Mouse (Mus musculus) MEL-GATA-1-ER (cell line): ENCODE data around the gene Uri1.

Experiments
- DNase-seq: peaks from one replicate; pipeline ENCODE4 v3.0.0-alpha.2; 2012; ENCODE audit warnings: low read depth; ENCODE audit errors: extremely low read depth

Uri1 gene

GRCm38 (mm10) chr7:38015356-38015755, 8.0 kb downstream of the Uri1 start:
- DNase-seq, result no peak

DNA sequence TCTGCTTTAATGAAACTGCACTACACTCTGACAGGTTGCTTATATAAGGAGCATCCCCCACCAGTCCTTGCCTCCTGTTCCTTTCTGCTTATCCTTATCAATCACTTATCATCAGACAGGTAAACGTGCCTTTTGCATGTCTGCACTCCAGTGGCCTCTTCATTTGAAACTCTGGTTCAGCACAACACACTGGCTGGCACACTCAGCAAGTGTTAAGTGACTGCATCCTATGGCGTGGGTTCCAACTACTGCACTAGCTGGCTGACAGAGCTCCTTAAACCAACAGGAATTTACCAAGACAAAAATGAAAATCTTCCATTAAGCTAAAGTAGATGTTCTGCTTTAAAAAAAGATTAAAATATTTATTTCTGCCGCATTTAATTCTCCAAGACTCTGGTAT, 9.4 kb downstream of the Uri1 start:
- DNase-seq, result no peak

- no peak for DNase-seq
These were observed 10.5 kb downstream of the Uri1 start for GRCm38 (mm10) chr7:38012811-38013210.

DNA sequence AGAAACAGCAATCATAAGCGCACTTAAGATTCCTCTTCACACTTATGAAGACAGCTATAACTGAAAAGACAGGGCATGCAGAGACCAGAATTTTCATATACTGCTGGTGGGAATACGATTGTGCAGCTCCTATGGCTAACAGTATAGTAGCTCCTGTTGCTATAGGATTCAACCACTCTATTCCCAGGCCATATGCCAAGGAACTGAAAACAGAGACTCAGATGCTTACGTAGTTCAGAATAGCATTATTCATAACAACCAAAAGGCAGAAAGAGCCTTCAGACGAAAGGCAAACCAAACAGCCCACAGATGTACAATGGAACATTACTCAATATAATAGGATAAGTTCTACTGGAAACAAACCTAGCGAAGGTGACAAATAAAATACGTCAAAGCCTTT, 15.0 kb downstream of the Uri1 start:
- no peak for DNase-seq

DNA sequence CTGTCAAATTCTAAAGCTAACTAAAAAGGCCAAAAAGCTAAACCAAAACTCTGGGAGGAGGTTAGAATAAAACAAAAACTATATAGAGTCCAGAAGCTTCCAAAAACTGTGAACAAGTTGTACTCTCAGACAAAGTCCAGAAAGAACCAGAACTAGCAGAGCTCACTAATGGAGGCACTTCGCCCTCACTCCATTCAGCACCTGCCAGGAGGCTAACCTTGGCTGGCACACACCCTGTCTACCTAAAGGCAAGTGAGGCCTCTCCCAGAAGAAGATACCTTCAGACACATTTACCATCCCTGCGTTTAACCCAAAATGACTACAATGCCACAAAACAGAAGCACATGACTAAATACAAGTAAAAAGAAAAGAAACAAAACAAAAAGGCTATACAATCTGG, 20.9 kb downstream of the Uri1 start:
- DNase-seq, result no peak

- DNase-seq, result no peak
These were observed 23.7 kb downstream of the Uri1 start for GRCm38 (mm10) chr7:37999691-38000090.

DNA sequence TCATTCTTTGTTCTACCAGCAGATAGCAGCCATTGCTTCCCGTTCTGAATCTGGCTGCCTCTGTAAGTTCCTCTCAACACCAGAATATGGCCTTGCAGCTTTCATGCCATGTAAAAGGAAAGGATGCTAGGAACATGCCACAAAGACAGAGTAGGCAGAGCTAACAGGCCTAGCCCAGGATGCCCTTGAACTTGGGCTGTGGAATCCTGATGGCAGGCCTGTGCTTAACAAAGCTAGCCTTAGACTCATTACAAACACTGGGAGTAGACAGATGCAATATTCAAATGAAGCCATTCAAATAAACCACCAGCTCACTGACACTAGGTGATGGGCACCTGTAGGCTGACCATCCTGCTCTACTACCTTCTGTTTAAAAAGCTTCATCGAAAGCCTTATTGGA, 30.5 kb downstream of the Uri1 start:
- no peak for DNase-seq

DNA sequence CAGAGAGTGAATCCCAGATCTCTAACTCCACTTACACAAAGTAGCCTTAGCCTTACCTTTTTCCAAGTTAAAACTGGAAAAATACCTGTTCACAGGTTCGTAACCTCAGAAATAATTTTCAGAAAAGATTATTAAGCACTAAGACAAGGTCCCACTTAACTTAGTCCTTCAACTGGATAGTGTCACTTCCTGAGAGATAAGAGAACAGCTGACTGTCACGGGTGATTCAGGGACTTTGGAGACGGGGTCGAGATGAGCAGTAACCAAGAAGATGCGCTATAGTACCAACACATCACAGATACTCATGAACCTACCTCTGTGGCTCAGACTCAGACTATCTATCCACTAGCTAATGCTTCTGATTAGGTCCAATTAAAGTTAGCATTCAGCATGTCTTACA, 38.5 kb downstream of the Uri1 start:
- peak; percentile 9 for DNase-seq

DNA sequence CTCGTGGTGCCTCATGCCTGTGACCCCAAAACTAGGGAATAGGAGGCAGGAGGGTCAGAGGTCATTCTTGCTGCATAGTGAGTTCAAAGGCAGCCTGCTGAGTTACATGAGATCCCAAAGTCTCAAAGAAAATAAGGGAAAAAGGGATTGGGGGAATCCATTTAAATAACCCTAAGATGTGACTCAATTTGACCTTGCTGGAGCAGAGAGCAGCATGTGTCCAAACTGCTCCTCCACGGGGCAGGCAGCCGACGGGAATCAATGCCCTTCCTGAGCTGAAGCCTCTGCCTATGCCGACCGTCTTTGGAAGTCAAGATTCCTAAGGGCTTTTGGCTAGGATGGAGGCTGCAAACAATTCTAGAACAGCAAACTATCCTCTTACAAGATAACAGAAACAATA, 39.9 kb downstream of the Uri1 start:
- no peak for DNase-seq

DNA sequence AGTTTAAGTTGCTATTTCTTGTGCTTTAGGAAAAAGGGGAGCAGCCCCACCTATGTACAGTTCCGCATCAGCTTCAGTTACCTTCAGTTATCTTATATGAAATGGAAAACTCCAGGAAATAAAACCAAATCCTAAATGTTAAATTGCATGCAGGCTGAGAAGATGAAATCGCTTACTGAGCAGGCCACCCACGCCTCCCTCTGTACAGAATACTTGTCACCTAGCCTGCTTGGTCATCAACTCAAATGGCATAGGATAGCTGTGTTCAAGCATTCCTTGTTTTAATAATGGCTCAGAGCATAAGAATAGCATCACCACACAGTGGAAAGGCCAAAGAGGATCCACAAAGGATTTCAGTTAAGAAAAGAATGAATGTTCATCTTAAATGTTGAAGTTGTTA, 43.6 kb downstream of the Uri1 start:
- DNase-seq, result no peak

DNA sequence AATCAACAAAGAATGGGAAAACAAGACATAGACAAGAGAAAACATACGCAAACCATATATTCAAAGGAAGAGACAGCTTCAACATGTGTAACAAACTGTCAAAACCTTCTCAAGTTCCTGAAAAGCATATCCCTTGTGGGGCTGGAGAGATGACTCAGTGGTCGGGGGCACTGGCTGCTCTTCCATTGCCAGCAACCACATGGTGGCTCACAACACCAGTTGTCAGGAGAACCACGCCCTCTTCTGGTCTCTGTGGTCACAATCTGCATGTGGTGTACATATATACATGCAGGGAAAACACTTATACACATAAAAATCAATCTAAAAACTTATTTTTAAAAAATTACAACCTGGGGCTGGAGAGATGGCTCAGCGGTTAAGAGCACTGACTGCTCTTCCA, 44.9 kb downstream of the Uri1 start:
- peak; percentile 21 for DNase-seq

GRCm38 (mm10) chr7:37977676-37978075, 45.7 kb downstream of the Uri1 start:
- no peak for DNase-seq

- DNase-seq, result peak; percentile 19
These were observed 50.3 kb downstream of the Uri1 start for GRCm38 (mm10) chr7:37972999-37973555.

GRCm38 (mm10) chr7:37972571-37972970, 50.8 kb downstream of the Uri1 start:
- DNase-seq, result no peak

DNA sequence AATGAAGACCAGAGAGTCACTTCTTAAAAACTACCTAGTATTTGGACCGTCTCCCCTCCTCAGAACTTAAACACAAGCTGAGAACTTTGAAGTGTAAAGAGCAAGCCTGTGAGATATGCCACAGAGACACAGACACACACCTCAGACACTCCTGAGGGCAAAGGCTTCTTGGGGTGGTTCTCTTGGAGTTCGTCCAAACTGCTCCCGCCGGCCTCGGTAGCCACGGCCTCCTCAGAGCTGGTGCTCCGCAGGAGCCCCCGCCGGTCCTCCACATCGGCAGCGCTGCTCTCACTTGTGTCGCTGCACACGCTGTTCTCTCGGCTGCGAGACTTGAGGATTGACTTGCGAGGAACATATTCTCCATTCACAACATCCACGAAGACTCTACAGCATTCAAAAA, 61.0 kb downstream of the Uri1 start:
- DNase-seq, result no peak

- no peak for DNase-seq
These were observed 62.1 kb downstream of the Uri1 start for GRCm38 (mm10) chr7:37961247-37961646.

- DNase-seq, result no peak
These were observed 71.5 kb downstream of the Uri1 start for GRCm38 (mm10) chr7:37951841-37952240.

- DNase-seq, result no peak
These were observed 86.9 kb downstream of the Uri1 start for GRCm38 (mm10) chr7:37936459-37936858.

- DNase-seq, result no peak
These were observed 87.6 kb downstream of the Uri1 start for GRCm38 (mm10) chr7:37935786-37936185.

- DNase-seq, result no peak
These were observed 88.6 kb downstream of the Uri1 start for GRCm38 (mm10) chr7:37934770-37935182.

DNA sequence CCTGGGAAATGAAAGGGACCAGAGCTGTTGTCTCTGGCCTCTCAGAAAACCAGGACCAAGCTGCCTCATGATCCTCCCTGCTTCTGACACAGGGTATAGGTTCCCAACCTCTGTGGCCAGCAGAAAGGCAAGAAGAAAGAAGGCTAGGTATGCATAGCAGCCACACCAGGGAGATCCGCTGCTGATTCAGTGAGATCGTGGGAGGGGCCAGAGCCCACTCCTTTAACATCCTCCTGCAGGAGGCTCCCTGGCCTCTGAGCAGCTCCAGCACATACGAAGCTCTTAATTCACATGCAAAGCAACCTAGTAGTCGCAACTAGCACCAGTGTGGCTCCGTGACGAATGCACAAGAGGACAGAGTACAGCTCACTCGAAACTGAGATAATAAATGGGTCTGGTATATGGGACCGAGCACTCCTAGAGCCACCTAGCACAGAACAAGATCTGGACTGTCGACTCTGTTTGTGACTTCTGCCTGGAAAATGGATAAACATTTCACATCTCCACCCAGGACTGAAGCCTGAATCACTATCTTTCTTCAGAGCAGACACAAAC, 89.5 kb downstream of the Uri1 start:
- no peak for DNase-seq

DNA sequence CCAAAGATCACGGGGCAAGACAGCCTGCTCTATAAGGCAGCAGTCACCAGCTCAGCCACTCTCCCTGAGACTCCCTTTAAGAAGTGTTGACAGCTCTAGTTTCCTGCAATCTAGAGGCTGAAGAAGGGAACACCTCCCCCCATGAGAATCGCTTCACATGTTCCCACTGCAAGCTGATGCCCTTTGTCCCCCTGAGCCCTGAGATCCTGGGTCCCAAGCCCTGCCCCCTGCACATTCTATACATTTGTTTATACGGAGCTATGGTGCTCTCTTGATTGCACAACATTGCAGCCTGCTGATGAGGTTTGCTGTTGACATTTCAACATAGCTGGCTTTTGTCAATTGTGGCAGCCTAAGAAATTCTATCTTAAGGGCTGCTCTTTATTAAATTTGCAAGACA, 91.7 kb downstream of the Uri1 start:
- DNase-seq, result no peak

GRCm38 (mm10) chr7:37929738-37930137, 93.6 kb downstream of the Uri1 start:
- no peak for DNase-seq

DNA sequence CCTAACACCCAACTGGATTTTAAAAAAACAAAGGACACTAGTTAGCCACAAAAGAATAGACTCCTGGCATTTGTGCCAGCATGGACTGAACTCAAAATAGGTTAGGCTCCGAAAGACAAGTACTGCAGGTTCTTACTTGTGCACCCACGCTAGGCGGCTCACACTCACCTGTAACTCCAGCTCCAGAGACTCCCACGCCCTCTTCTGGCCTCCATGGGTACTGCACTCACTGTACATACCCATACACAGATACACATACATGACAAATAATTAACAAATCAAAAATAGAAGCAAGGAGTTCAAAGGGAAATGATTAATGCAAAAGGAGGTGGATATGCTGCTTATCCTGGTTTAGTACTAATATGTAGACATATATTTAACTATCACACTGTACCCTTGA, 100.4 kb downstream of the Uri1 start:
- DNase-seq, result no peak
